Mouse (Mus musculus): Measurements from ENCODE around the gene Vsnl1.

DNA sequence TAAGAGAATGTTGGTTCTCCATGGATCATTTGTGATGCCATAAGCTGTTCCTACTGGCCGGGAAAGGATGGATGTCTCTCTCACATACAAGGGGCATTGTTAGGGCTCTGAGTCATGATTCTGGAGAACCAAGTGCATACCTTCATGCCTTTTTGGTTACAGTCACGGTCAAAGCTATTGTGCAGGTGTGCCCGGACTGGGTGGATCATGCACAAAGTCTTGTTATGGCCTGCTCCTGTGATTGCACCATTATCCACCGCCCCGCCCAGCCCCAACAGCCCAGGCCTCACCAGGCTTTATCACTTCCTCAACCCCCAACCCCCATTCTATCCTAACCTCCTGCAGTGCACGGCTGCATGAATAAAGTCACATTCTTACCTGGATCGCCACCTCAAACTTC lies 47.3 kb downstream of the Vsnl1 start:
- TF ChIP-seq EP300 (IDR thresholded peaks at IDR 0.05; ENCODE audit: insufficient read depth, low read depth, low read length) (no peak), POLR2A (IDR thresholded peaks at IDR 0.05; ENCODE audit: insufficient read depth, low read depth, low read length) (no peak), CTCF (IDR thresholded peaks at IDR 0.05) (no peak)

All from heart, adult 2 months (tissue).